Mouse (Mus musculus) heart, adult 2 months (tissue): ENCODE results near the gene Sgpp2.

Experiments used
- CTCF ChIP-seq: fragments of 200-600 bp; IDR thresholded peaks from 2 replicates; pipeline ENCODE4 v1.8.1; 2022; ENCODE audit warnings: antibody characterized with exemption, mild to moderate bottlenecking, moderate library complexity
- EP300 ChIP-seq: fragments of 200-500 bp; IDR thresholded peaks from 2 replicates; pipeline ENCODE4 v1.6.1; 2011; ENCODE audit warnings: low read depth, low read length, control low read depth; ENCODE audit not compliant: insufficient read depth
- POLR2A ChIP-seq: fragments of 200-500 bp; IDR thresholded peaks from 2 replicates; pipeline ENCODE4 v1.6.1; 2011; ENCODE audit warnings: mild to moderate bottlenecking, low read depth, low read length, control low read depth; ENCODE audit not compliant: insufficient read depth

DNA sequence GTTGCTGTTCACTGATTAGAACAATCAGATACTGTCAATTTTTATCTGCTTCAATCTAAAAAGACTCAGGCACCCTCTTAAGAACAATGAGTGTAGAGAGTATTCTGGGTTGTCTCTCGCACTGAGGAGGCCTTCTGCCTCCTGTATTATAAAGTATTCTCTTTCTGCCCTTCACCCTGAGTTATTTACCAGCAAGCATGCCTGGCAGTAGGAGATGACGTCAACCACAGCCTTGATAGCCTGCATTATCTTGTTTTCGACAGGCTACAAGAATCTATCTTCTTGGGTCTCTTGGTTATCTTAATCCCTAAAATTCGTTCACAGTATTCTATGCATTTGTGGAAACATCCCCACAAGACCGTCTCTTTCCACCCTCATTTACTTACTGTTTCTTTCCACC is 29.8 kb downstream of the Sgpp2 start:
- no peak for TF ChIP-seq EP300
- TF ChIP-seq CTCF = no peak
- TF ChIP-seq POLR2A = no peak
